In the genomic region with DNA sequence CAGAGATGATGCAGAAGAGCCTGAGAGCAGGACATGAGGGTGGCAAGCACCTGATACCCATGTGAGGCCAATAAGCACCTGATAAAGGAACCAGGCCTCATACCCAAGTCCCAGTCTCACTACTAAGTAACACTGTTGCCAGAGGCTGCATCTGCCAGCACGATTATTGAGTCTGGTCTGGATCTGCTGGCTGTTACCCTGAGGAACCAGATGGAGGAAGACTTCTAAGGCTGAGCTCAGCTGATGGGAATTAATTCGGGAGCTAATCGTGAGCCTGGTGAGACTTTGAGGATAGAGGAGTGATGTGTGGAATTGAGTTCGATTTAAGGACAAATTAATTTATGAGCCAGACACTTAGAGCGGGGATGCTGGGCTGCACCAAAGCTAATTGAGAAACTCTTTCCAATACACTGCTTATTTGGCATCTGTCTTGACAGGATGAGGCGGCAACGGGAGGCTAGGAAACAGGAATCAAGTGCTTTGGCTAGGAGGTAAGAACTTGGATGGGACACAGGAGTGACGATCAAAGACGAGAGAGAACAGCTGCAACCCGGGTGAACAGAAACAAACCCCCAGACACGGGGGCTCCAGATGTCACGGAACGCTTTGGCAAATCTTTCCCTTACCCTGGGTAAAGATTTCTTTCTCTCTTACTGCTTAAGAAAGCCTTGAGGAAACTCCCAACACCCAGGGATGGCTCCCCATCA, we compare ENCODE assay signal across 18 mouse cellular contexts. TPM values are rescaled to one million over a fixed set of nuclear protein-coding genes. Genes with fewer than 3 reads are reported as not detected.
DNase-seq lines count a peak whose midpoint lies in the region; ATAC-seq and TF ChIP-seq lines count a peak whose summit lies in the region.
"Had no signal": no experiment of that assay in that cellular context is flagged by ENCODE, and none has a peak within 500 bp of the region (broad histone marks: within the 10 kb centered on the region; RNA-seq: fewer than 3 reads in every experiment).

No protein-coding gene starts in this region.

- no peaks in the 10 kb centered on the region for H3K36me3 ChIP-seq in heart, embryonic 11.5 days (ENCODE audit: control insufficient read depth, insufficient read depth, low read length)
- H3K36me3 ChIP-seq: limb, embryonic 12.5 days; liver, embryonic 15.5 days; midbrain, embryonic 10.5 days; stomach, embryonic 15.5 days had no signal

- TF ChIP-seq CTCF in gastrocnemius, adult 2 months (IDR thresholded peaks at IDR 0.05), result no peak

- 90% methylated on average over 13 of the region's 13 CpGs for WGBS in heart, embryonic 11.5 days (ENCODE audit: insufficient replicate concordance)

- no peak overlapping the region for H3K4me2 ChIP-seq in heart, embryonic 11.5 days
- H3K4me2 ChIP-seq: limb, embryonic 12.5 days; liver, embryonic 15.5 days; stomach, embryonic 15.5 days had no signal

- no peaks in the 10 kb centered on the region for H3K27me3 ChIP-seq in heart, embryonic 11.5 days (ENCODE audit: control insufficient read depth, insufficient read depth, low read length)
- H3K27me3 ChIP-seq: limb, embryonic 12.5 days; stomach, embryonic 15.5 days had no signal

- no peaks in the 10 kb centered on the region for H3K4me1 ChIP-seq in heart, embryonic 11.5 days (ENCODE audit: control insufficient read depth, insufficient read depth, low read length)
- H3K4me1 ChIP-seq: limb, embryonic 12.5 days; liver, embryonic 15.5 days; midbrain, embryonic 10.5 days; stomach, embryonic 15.5 days had no signal

- no peak overlapping the region for H3K9ac ChIP-seq in heart, embryonic 11.5 days (ENCODE audit: low read depth, low read length)
- H3K9ac ChIP-seq: limb, embryonic 12.5 days; liver, embryonic 15.5 days; stomach, embryonic 15.5 days had no signal

- H3K9me3 ChIP-seq in heart, embryonic 11.5 days (replicated peaks; ENCODE audit: control insufficient read depth, low read length), result no peaks in the 10 kb centered on the region; the same call in 1 of the 2 replicates
- H3K9me3 ChIP-seq: stomach, embryonic 15.5 days had no signal

- peak; percentile 23 to 34 for DNase-seq in heart, adult 18-20 months
- DNase-seq in left cerebral cortex, postnatal 4 days, result peak; percentile 54
- no peak for DNase-seq in left cerebral cortex, adult 9 months (ENCODE audit: low spot score in 2 of 2)
- DNase-seq in gastrocnemius, adult 2 months, result peak; percentile 46
- peak; percentile 30 for DNase-seq in heart, postnatal 4 days
- DNase-seq in urinary bladder, postnatal 25 days (ENCODE audit: low spot score), result no peak
- DNase-seq: cerebellum, adult 8-10 months; kidney, adult 9 months; lung, postnatal 14 days; thymus, postnatal 14 days had no signal

- no peak overlapping the region for H3K27ac ChIP-seq in heart, embryonic 11.5 days (ENCODE audit: low read depth, low read length)
- peak overlapping the region; percentile 52 for H3K27ac ChIP-seq in gastrocnemius, adult 2 months
- H3K27ac ChIP-seq: limb, embryonic 12.5 days; liver, embryonic 15.5 days; midbrain, embryonic 10.5 days; stomach, embryonic 15.5 days had no signal

- H3K4me3 ChIP-seq in heart, embryonic 11.5 days (ENCODE audit: low read depth, low read length), result no peak overlapping the region
- H3K4me3 ChIP-seq in gastrocnemius, adult 2 months, result peak overlapping the region; percentile 47
- H3K4me3 ChIP-seq: erythroblast, embryonic 14.5 days; limb, embryonic 12.5 days; liver, embryonic 15.5 days; midbrain, embryonic 10.5 days; stomach, embryonic 15.5 days had no signal

- intact Hi-C loops in left cerebral cortex, postnatal 4 days (cut with DNase I), result no loop called here
- intact Hi-C loops in gastrocnemius, adult 2 months (cut with DNase I), result no loop called here

- ATAC-seq in heart, embryonic 11.5 days (replicated peaks; ENCODE audit: insufficient number of reproducible peaks, low FRiP score, low TSS enrichment), result no peak
- ATAC-seq: activated CD4-positive, CD25-positive, alpha-beta regulatory T cell, adult 4 months; CD4-positive, CD25-positive, alpha-beta regulatory T cell, adult 4 months had no signal

RNA-seq across cellular contexts. Expression of a gene that starts 15.9 kb away (rescaled TPM):
- total RNA-seq in heart, adult 18-20 months (2021), result 10 to 100 TPM; 62.4 to 70.3 TPM
- 69.9 and 72.4 TPM in 2 replicates for polyA plus RNA-seq in heart, embryonic 11.5 days (2014; fragmentation: Nextera tagmentation; extraction: Ambion mirVana)
- total RNA-seq in left cerebral cortex, postnatal 4 days (2021), result 10 to 100 TPM; 55.3 to 63.6 TPM
- 100 to 1,000 TPM in 1 of 2 experiments, 10 to 100 TPM in 1; 98.0 to 105 TPM for total RNA-seq in gastrocnemius, adult 2 months (2021)
- total RNA-seq in heart, postnatal 4 days (2021), result 10 to 100 TPM; 33.5 to 37.6 TPM

Comparison
In these comparisons a context has a peak if more than half of its experiments do, and no peak if none do; other contexts are left out.
1. DNase-seq: peak in heart, adult 18-20 months (2 of 2), left cerebral cortex, postnatal 4 days (single experiment), gastrocnemius, adult 2 months (single experiment) and heart, postnatal 4 days (single experiment); none in left cerebral cortex, adult 9 months (0 of 2) and urinary bladder, postnatal 25 days (single experiment).